Mouse (Mus musculus): ENCODE measurements around the gene Dact1. TPM values are rescaled to one million over a fixed set of nuclear protein-coding genes. Genes with fewer than 3 reads are reported as not detected.

Dact1 gene
- polyA plus RNA-seq, 1 experiment from 2014 or later = 15.8 TPM

DNA sequence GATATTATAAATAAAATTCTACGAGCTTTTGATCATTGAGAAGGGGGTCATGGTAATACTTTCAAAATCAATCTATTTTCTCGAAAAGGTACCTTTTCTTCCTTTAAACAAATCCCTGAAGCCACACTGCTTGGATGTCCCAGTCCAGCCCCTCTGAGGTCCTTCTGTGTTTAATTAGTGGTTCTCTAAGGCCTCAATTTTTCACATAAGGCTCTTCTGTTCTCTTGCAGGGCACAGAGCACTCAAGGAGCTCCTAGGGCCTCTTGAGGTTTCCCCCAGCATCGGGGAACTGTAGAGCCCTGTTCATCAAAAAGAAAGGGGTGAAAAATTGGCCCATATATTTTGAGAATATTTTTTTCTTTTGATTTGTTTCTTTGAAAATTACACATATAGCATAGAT, 23.0 kb downstream of the Dact1 start:
- peaks cover 5% of the 10 kb centered on the region for H3K4me1 ChIP-seq (ENCODE audit: control insufficient read depth, insufficient read depth, low read depth, low read length)
- no peak overlapping the region for H3K9ac ChIP-seq (ENCODE audit: low read depth, low read length)
- no peak for ATAC-seq
- no peaks in the 10 kb centered on the region for H3K27me3 ChIP-seq (replicated peaks; ENCODE audit: control insufficient read depth, insufficient read depth, low read length)
- no peak overlapping the region for H3K27ac ChIP-seq (ENCODE audit: low read depth, low read length)
- no peaks in the 10 kb centered on the region for H3K36me3 ChIP-seq (ENCODE audit: control insufficient read depth, insufficient read depth, low read length)
- 77% methylated on average over 3 of the region's 3 CpGs for WGBS
- H3K9me3 ChIP-seq (ENCODE audit: control insufficient read depth, low read length) = no peaks in the 10 kb centered on the region
- no peak overlapping the region for H3K4me3 ChIP-seq (ENCODE audit: low read length)
- H3K4me2 ChIP-seq (ENCODE audit: low read length) = no peak overlapping the region

DNA sequence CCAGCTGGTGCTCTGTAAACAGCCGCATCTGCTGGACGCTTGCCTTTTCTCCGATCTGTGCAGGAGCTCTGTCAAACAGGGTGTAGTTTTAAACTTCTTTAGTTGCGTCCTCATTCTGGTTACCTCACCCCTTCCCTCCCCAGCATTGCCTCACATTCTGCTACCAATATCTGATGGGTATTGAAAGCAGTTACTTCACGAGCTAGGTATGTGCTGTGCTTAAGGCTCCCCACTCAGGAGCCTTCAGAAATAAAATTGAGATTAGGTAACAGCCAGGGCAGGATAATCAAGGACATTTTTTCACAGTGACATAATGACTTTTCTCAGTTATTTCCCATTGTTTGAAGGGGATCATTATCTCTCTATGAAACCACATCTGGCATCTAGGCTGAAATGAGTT, 23.9 kb downstream of the Dact1 start:
- H3K9me3 ChIP-seq (ENCODE audit: control insufficient read depth, low read length) = no peaks in the 10 kb centered on the region
- ATAC-seq = no peak
- no peak overlapping the region for H3K4me3 ChIP-seq (ENCODE audit: low read length)
- H3K4me2 ChIP-seq (ENCODE audit: low read length) = no peak overlapping the region
- no peak overlapping the region for H3K27ac ChIP-seq (ENCODE audit: low read depth, low read length)
- peaks cover 6% of the 10 kb centered on the region for H3K4me1 ChIP-seq (ENCODE audit: control insufficient read depth, insufficient read depth, low read depth, low read length)
- H3K27me3 ChIP-seq (replicated peaks; ENCODE audit: control insufficient read depth, insufficient read depth, low read length) = no peaks in the 10 kb centered on the region
- WGBS = 33% methylated on average over 5 of the region's 5 CpGs
- no peak overlapping the region for H3K9ac ChIP-seq (ENCODE audit: low read depth, low read length)
- H3K36me3 ChIP-seq (ENCODE audit: control insufficient read depth, insufficient read depth, low read length) = no peaks in the 10 kb centered on the region

DNA sequence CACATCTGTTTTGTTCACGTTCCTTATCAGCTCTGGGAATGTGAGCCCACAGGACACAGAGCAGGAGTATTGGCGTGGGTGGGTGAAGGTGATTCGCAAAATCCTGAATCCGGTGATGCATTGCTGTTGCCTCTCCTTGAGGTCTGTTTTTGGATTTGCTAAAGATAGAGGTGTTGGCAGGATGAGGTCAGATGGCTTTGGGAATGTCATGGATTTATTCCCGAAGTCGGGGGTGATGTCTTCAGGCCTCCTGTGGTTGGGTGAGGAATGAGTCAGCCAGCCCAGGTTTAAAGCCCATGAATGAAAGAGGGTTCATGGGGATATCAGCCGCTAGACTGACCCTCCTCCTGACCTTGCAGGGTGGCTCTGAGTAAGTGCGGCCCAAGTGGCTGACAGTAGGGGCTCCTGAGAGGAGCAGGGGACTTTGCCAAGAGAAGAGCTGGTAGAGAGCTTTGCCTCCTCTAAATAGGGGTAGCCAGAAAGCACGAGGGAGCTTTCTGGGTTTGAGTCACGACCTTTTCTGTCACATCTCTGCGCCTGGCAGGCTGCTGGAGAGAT, 27.4 kb downstream of the Dact1 start:
- Histone ChIP-seq H3K27me3 (replicated peaks; ENCODE audit: control insufficient read depth, insufficient read depth, low read length) (no peaks in the 10 kb centered on the region), H3K4me3 (ENCODE audit: low read length) (no peak overlapping the region), H3K9ac (ENCODE audit: low read depth, low read length) (no peak overlapping the region), H3K4me2 (ENCODE audit: low read length) (no peak overlapping the region), H3K36me3 (ENCODE audit: control insufficient read depth, insufficient read depth, low read length) (no peaks in the 10 kb centered on the region), H3K9me3 (ENCODE audit: control insufficient read depth, low read length) (no peaks in the 10 kb centered on the region), H3K4me1 (ENCODE audit: control insufficient read depth, insufficient read depth, low read depth, low read length) (peaks cover 6% of the 10 kb centered on the region), H3K27ac (ENCODE audit: low read depth, low read length) (no peak overlapping the region)
- no peak for ATAC-seq
- 55% methylated on average over 11 of the region's 11 CpGs for WGBS

DNA sequence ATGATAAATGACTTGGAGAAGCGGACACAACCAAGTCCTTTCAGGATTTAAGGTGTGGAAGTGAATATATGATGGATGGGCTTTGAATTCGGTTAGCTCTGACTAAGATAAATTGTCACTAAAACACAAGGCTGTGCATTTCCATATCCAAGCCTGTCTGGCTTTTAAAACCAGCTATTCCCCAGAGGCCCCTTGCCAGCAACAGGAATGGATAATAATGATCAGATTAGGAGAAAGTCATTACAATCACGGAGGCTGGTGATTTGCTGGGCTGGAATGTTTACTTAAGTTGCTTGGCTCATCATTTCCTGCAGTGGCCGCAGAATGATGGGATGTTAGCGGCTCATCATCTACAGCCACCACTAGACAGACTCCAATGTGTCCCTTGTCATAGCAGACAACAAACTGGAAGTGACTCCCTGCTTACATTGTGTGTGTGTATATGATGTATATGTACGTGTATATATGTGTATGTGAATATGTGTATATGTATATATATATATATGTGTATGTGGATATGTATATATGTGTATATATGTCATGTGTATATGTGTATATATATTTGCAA, 28.3 kb downstream of the Dact1 start:
- Histone ChIP-seq H3K9me3 (ENCODE audit: control insufficient read depth, low read length) (no peaks in the 10 kb centered on the region), H3K9ac (ENCODE audit: low read depth, low read length) (no peak overlapping the region), H3K27ac (ENCODE audit: low read depth, low read length) (no peak overlapping the region), H3K4me1 (ENCODE audit: control insufficient read depth, insufficient read depth, low read depth, low read length) (peaks cover 6% of the 10 kb centered on the region), H3K4me3 (ENCODE audit: low read length) (no peak overlapping the region), H3K27me3 (replicated peaks; ENCODE audit: control insufficient read depth, insufficient read depth, low read length) (no peaks in the 10 kb centered on the region), H3K36me3 (ENCODE audit: control insufficient read depth, insufficient read depth, low read length) (no peaks in the 10 kb centered on the region), H3K4me2 (ENCODE audit: low read length) (no peak overlapping the region)
- peak; percentile 54; the same call in 1 of the 2 replicates for ATAC-seq
- WGBS = 55% methylated on average over 6 of the region's 6 CpGs

DNA sequence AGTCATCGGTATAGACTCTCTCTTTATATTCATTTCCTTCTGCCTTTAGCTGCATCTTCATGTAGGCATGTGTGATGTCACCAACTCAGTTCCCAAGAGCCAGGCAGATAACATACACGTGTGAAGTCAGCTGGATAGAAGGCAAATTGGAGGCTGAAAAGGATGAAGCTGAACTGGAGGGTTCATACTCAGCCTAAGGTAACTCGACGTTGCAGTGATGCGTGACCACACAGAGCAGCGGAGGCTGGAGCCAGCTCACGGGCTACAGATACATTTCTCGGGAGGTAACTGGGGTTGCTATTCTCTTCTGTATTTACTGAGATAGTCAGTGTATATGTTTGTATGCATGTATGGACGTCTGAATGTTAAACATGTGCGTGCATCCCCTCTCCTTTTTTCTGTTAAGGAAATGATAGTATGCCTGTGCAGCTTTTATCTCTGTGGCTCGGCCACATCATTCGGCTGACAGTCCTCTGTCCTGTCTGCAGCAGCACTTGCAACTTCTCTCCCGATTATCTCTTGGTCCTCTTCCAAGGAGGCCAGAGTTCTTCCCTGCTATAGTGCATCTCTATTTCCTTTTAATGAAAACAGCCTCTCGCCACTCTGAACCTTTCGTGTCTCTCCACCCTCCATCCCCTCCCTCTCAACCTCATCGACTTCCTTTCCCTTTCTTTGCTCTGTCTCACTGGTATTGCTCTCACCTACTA, 29.6 kb downstream of the Dact1 start:
- Histone ChIP-seq H3K36me3 (ENCODE audit: control insufficient read depth, insufficient read depth, low read length) (no peaks in the 10 kb centered on the region), H3K4me3 (ENCODE audit: low read length) (no peak overlapping the region), H3K27ac (ENCODE audit: low read depth, low read length) (no peak overlapping the region), H3K9ac (ENCODE audit: low read depth, low read length) (no peak overlapping the region), H3K9me3 (ENCODE audit: control insufficient read depth, low read length) (no peaks in the 10 kb centered on the region), H3K4me1 (ENCODE audit: control insufficient read depth, insufficient read depth, low read depth, low read length) (peaks cover 6% of the 10 kb centered on the region), H3K4me2 (ENCODE audit: low read length) (no peak overlapping the region), H3K27me3 (replicated peaks; ENCODE audit: control insufficient read depth, insufficient read depth, low read length) (no peaks in the 10 kb centered on the region)
- ATAC-seq = no peak
- 55% methylated on average over 16 of the region's 16 CpGs for WGBS

DNA sequence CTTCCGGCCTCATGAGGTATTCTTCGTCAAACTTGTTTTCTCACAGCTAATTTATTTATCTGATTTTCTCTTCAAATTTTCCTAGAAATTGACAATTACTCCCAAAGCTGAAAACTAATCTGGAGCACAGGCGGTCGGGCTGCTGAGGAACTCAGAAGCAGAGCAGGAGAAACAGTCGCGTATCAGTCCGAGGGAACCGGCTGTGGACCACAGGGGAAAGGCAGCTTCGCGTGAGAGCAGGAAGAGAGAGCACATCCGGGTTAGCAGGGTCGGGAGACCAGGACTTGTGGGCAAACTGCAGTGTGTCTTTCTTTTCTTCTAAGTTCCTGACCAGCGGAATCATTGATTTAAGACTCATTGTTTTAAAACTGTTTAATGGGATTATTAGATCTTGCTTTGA, 32.7 kb downstream of the Dact1 start:
- Histone ChIP-seq H3K4me2 (ENCODE audit: low read length) (peak overlapping the region; percentile 30; the same call in 1 of the 2 replicates), H3K4me1 (ENCODE audit: control insufficient read depth, insufficient read depth, low read depth, low read length) (peaks cover 3% of the 10 kb centered on the region), H3K9me3 (ENCODE audit: control insufficient read depth, low read length) (no peaks in the 10 kb centered on the region), H3K9ac (ENCODE audit: low read depth, low read length) (no peak overlapping the region), H3K36me3 (ENCODE audit: control insufficient read depth, insufficient read depth, low read length) (no peaks in the 10 kb centered on the region), H3K27ac (ENCODE audit: low read depth, low read length) (no peak overlapping the region), H3K4me3 (ENCODE audit: low read length) (no peak overlapping the region), H3K27me3 (replicated peaks; ENCODE audit: control insufficient read depth, insufficient read depth, low read length) (no peaks in the 10 kb centered on the region)
- ATAC-seq = no peak
- 55% methylated on average over 13 of the region's 13 CpGs for WGBS

DNA sequence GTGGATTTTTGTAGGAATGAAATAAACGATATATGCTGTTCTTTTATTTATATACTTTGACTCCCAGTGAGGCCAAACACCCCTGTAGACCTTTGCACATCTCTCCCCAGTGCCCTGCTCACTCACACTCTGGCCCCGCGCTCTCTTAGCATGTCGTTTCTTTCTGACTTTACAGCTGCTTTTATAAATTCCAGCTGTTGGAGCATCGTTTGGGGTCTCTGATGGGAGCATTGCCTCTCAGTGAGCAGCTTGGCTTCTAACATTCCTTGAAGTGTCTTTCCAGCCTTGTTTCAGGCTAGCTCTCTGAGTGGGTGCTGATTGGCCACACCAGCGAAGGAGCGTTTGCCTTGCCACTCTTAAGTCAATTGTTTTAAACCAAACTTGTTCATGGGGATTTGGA, 35.8 kb downstream of the Dact1 start:
- 84% methylated on average over 7 of the region's 7 CpGs for WGBS
- no peaks in the 10 kb centered on the region; the same call in 1 of the 2 replicates for H3K27me3 ChIP-seq (replicated peaks; ENCODE audit: control insufficient read depth, insufficient read depth, low read length)
- no peak overlapping the region for H3K9ac ChIP-seq (ENCODE audit: low read depth, low read length)
- ATAC-seq = no peak
- H3K4me2 ChIP-seq (ENCODE audit: low read length) = no peak overlapping the region
- no peaks in the 10 kb centered on the region for H3K9me3 ChIP-seq (ENCODE audit: control insufficient read depth, low read length)
- H3K4me3 ChIP-seq (ENCODE audit: low read length) = no peak overlapping the region
- no peak overlapping the region for H3K27ac ChIP-seq (ENCODE audit: low read depth, low read length)
- no peaks in the 10 kb centered on the region for H3K36me3 ChIP-seq (ENCODE audit: control insufficient read depth, insufficient read depth, low read length)
- H3K4me1 ChIP-seq (ENCODE audit: control insufficient read depth, insufficient read depth, low read depth, low read length) = no peaks in the 10 kb centered on the region

DNA sequence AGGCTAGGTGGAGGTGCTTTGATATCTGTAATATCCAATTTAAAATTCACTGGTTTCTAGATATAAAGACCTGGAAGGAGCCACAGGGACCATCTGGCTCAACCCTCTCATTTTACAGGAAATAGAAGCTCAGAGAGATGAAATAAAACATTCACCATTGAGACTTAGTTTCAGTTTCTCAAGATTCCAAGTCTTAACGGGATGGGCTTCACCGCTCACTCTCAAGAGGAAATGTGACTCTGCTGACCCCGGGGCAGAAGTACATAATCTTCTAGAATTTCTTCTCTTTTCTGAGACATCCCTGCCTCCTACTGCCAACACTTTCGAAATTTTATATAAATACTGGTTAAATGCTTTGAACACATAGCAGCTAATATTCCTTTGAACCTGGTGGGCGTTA, 36.4 kb downstream of the Dact1 start:
- no peaks in the 10 kb centered on the region for H3K9me3 ChIP-seq (ENCODE audit: control insufficient read depth, low read length)
- H3K27ac ChIP-seq (ENCODE audit: low read depth, low read length) = no peak overlapping the region
- no peak overlapping the region for H3K4me3 ChIP-seq (ENCODE audit: low read length)
- 75% methylated on average over 5 of the region's 5 CpGs for WGBS
- no peaks in the 10 kb centered on the region for H3K4me1 ChIP-seq (ENCODE audit: control insufficient read depth, insufficient read depth, low read depth, low read length)
- H3K4me2 ChIP-seq (ENCODE audit: low read length) = no peak overlapping the region
- H3K9ac ChIP-seq (ENCODE audit: low read depth, low read length) = no peak overlapping the region
- ATAC-seq = no peak
- H3K27me3 ChIP-seq (replicated peaks; ENCODE audit: control insufficient read depth, insufficient read depth, low read length) = no peaks in the 10 kb centered on the region; the same call in 1 of the 2 replicates
- no peaks in the 10 kb centered on the region for H3K36me3 ChIP-seq (ENCODE audit: control insufficient read depth, insufficient read depth, low read length)

DNA sequence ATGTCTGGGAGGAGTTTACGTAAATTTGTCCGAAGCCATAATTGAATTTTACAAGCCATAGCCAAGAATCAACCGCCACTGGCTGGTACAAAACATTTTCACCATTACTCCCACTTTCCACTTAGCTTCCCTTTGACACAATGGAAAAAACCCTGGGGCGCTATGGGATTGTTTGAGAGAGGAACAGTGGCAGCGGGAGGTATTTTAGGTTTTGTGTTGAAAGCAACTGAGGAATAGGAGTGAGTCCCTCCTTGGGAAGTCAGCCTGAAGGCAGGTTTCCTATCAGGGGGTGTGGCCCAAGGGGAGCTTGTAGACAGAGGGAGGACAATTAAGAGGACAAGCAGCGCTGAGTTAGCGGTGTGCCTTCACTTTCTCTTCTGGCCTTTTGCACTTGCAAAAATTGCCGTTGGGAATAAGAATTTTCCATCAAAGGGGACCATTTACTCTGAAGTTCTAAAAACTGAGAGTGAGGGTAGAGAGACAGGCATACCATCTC, 38.8 kb downstream of the Dact1 start:
- no peaks in the 10 kb centered on the region for H3K9me3 ChIP-seq (ENCODE audit: control insufficient read depth, low read length)
- H3K4me3 ChIP-seq (ENCODE audit: low read length) = no peak overlapping the region
- H3K27ac ChIP-seq (ENCODE audit: low read depth, low read length) = no peak overlapping the region
- H3K36me3 ChIP-seq (ENCODE audit: control insufficient read depth, insufficient read depth, low read length) = no peaks in the 10 kb centered on the region
- WGBS = 55% methylated on average over 8 of the region's 8 CpGs
- H3K27me3 ChIP-seq (replicated peaks; ENCODE audit: control insufficient read depth, insufficient read depth, low read length) = no peaks in the 10 kb centered on the region; the same call in 1 of the 2 replicates
- no peak overlapping the region for H3K9ac ChIP-seq (ENCODE audit: low read depth, low read length)
- H3K4me2 ChIP-seq (ENCODE audit: low read length) = no peak overlapping the region
- H3K4me1 ChIP-seq (ENCODE audit: control insufficient read depth, insufficient read depth, low read depth, low read length) = no peaks in the 10 kb centered on the region
- no peak for ATAC-seq

Measured in hindbrain, embryonic 16.5 days (tissue).